Mouse (Mus musculus): Measurements from ENCODE around the gene Med6. TPM values are rescaled to one million over a fixed set of nuclear protein-coding genes. Genes with fewer than 3 reads are reported as not detected.
A peak's percentile ranks its signal among the peaks of the same experiment; 100 is the strongest.

Med6 gene
- total RNA-seq (2021) (10 to 100 TPM; 12.9 to 13.9 TPM), polyA plus RNA-seq (2012; rRNA removed) (6.8 and 9.5 TPM in 2 replicates)
- long read RNA-seq, transcript Med6-204 (8 exons, 1,059 nt): major isoform, 7 of 7 reads
- long read RNA-seq, partial matches to known transcripts: 0 of 7 reads
- long read RNA-seq, other reads (novel, unspliced or antisense): 0 of 7 reads

DNA sequence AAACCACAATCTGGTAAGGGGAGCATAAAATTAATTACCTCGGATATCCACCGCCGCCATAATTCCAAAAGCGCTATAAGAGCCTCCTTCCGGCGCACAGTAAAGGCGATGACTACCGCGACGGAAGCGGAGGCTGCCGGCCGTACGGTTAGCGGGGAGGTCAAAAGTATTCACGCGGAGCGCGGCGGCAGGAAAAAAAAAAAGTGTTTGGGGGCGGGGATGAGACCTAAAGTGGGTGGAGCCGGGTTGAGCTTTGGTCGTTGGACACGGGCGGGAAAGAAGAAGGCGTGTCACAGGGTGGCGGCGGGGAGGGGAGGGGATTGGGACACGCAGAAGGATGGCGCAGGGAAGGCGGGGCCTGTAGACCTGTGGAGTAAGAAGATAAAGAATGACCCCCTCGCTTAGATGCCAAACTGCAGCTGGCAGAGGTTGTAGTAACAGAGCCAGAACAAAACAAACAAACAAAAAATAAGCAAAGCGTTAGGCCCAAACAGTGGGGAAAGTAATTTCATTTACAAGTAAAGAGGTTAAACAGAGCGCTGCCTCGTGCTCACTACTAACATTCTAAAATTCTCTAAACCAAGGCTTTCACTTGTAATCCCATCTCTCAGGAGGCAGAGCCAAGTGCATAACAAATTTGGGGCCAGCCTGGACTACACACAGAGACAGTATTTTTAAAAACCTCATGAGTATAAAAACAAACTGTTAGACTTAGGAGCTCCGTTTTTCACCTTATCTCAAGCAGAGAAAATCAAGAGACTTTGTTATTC, at the start of gene Med6:
Gene Med6 (minus strand): TSS at position 107 of the 770 bp plus-strand sequence.
- intact Hi-C loops (cut with DNase I): loop anchor here (5.0 kb wide), 2 partner anchors 63 to 108 kb away; partner anchors contain the start of genes Cox16, Gm20498 and Synj2bp
- WGBS: 3% methylated on average over 36 of the region's 36 CpGs
- DNase-seq: peak; percentile 93
- TF ChIP-seq CTCF (IDR thresholded peaks at IDR 0.05) (peak; percentile 19; the same call in 1 of the 2 replicates), POLR2A (IDR thresholded peaks at IDR 0.05; ENCODE audit: insufficient read depth, low read depth, low read length) (0 out of 2 replicates have a peak, but pooled peaks have one; percentile 28), EP300 (IDR thresholded peaks at IDR 0.05; ENCODE audit: insufficient read depth, low read depth, low read length) (peak; percentile 60)
- Histone ChIP-seq H3K9ac (ENCODE audit: low read depth, low read length) (peak within 1 kb of the TSS; percentile 80), H3K4me3 (peak within 1 kb of the TSS; percentile 91), H3K27me3 (ENCODE audit: control insufficient read depth, insufficient read depth, low read length) (no peaks in the 10 kb centered on the region), H3K36me3 (ENCODE audit: control insufficient read depth, insufficient read depth, low read length) (peaks cover 3% of the 10 kb centered on the region), H3K27ac (peak within 1 kb of the TSS; percentile 51), H3K4me1 (ENCODE audit: control insufficient read depth, insufficient read depth, low read length) (peaks cover 3% of the 10 kb centered on the region; the same call in 1 of the 2 replicates), H3K79me2 (replicated peaks; ENCODE audit: control insufficient read depth, insufficient read depth, low read length) (no peaks in the 10 kb centered on the region)

DNA sequence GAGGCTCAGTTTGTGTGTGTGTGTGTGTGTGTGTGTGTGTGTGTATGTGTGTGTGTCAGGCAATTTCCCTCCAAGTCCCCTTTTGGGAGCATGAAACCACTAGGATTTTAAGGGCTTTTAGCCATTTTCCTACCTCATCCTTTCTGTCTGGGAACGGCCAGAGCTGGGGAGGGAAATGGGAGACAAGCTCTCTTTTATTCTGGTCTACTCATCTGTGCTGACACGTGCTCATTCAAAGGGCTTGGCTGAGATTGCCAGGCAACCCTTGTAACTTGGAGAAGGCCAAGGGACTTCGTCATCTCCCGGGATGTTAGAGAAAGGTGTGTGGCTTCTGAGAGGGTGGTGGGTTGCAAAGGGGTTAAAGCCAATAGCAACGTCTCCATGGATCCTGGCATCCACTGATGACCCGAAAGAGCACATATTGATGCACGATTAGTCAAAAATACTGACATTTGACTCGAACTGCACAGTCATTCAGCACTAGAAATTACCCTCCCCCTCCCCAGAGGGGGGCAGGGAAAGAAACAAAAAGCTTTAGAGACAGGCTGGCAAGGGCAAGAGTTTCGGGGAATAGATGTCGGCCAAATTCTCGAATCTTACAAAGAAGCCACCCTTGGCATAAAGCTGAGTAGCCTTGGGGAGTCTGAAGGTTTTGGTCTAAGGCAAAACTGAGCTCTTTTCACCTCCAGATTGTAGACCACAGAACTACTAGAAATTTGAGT, 47.7 kb upstream of the Med6 start:
- intact Hi-C loops (cut with DNase I): no loop called here
- no peak overlapping the region for H3K4me3 ChIP-seq
- 70% methylated on average over 11 of the region's 11 CpGs for WGBS

GRCm38 (mm10) chr12:81640656-81641055, 45.8 kb upstream of the Med6 start:
- no peaks in the 10 kb centered on the region for H3K36me3 ChIP-seq (ENCODE audit: control insufficient read depth, insufficient read depth, low read length)
- intact Hi-C loops (cut with DNase I): no loop called here
- H3K79me2 ChIP-seq (replicated peaks; ENCODE audit: control insufficient read depth, insufficient read depth, low read length): no peaks in the 10 kb centered on the region
- TF ChIP-seq POLR2A (IDR thresholded peaks at IDR 0.05; ENCODE audit: insufficient read depth, low read depth, low read length): no peak
- no peak for TF ChIP-seq CTCF (IDR thresholded peaks at IDR 0.05)
- TF ChIP-seq EP300 (IDR thresholded peaks at IDR 0.05; ENCODE audit: insufficient read depth, low read depth, low read length): no peak
- H3K27me3 ChIP-seq (ENCODE audit: control insufficient read depth, insufficient read depth, low read length): no peaks in the 10 kb centered on the region
- H3K4me3 ChIP-seq: no peak overlapping the region
- H3K4me1 ChIP-seq (ENCODE audit: control insufficient read depth, insufficient read depth, low read length): no peaks in the 10 kb centered on the region
- no peak overlapping the region for H3K27ac ChIP-seq
- WGBS: 48% methylated on average over 5 of the region's 5 CpGs
- no peak for DNase-seq
- no peak overlapping the region for H3K9ac ChIP-seq (ENCODE audit: low read depth, low read length)

More for the DNA sequence above, 47.7 kb upstream of the Med6 start:
- H3K9ac ChIP-seq (ENCODE audit: low read depth, low read length): no peak overlapping the region
- no peaks in the 10 kb centered on the region for H3K4me1 ChIP-seq (ENCODE audit: control insufficient read depth, insufficient read depth, low read length)
- H3K79me2 ChIP-seq (replicated peaks; ENCODE audit: control insufficient read depth, insufficient read depth, low read length): no peaks in the 10 kb centered on the region
- no peaks in the 10 kb centered on the region for H3K36me3 ChIP-seq (ENCODE audit: control insufficient read depth, insufficient read depth, low read length)
- H3K27me3 ChIP-seq (ENCODE audit: control insufficient read depth, insufficient read depth, low read length): no peaks in the 10 kb centered on the region
- TF ChIP-seq EP300 (IDR thresholded peaks at IDR 0.05; ENCODE audit: insufficient read depth, low read depth, low read length): no peak
- DNase-seq: no peak
- no peak overlapping the region for H3K27ac ChIP-seq

DNA sequence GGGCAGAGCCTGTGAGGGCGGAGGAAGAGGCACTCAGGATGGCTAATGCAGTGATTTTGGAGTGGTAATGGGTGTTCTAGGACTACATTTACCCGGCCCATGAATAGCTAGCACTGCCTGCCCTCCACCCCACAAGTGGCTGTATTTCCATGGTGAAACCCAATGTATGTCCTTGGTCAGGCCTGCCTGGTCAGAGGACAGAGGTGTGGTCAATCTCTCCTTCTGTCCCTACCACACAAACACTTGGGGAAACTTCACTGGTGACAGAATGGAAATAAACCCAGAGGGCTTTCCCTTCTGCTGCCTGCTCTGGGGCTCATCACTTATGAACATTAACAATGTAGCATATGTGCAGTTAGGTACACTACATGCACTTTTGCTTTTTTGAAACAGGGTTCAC, 38.4 kb upstream of the Med6 start:
- WGBS: 78% methylated on average over 2 of the region's 2 CpGs
- Histone ChIP-seq H3K79me2 (replicated peaks; ENCODE audit: control insufficient read depth, insufficient read depth, low read length) (no peaks in the 10 kb centered on the region), H3K27ac (no peak overlapping the region), H3K36me3 (ENCODE audit: control insufficient read depth, insufficient read depth, low read length) (no peaks in the 10 kb centered on the region), H3K27me3 (ENCODE audit: control insufficient read depth, insufficient read depth, low read length) (peaks cover 4% of the 10 kb centered on the region), H3K4me3 (no peak overlapping the region), H3K4me1 (ENCODE audit: control insufficient read depth, insufficient read depth, low read length) (no peaks in the 10 kb centered on the region), H3K9ac (ENCODE audit: low read depth, low read length) (no peak overlapping the region)
- TF ChIP-seq CTCF (IDR thresholded peaks at IDR 0.05): no peak
- no peak for TF ChIP-seq EP300 (IDR thresholded peaks at IDR 0.05; ENCODE audit: insufficient read depth, low read depth, low read length)
- no peak for TF ChIP-seq POLR2A (IDR thresholded peaks at IDR 0.05; ENCODE audit: insufficient read depth, low read depth, low read length)
- intact Hi-C loops (cut with DNase I): no loop called here
- no peak for DNase-seq

- intact Hi-C loops (cut with DNase I): no loop called here
- no peak overlapping the region for H3K27ac ChIP-seq
- DNase-seq: no peak
Observed at GRCm38 (mm10) chr12:81631661-81632401, 37.0 kb upstream of the Med6 start.

More at GRCm38 (mm10) chr12:81631661-81632401, 37.0 kb upstream of the Med6 start:
- no peaks in the 10 kb centered on the region for H3K4me1 ChIP-seq (ENCODE audit: control insufficient read depth, insufficient read depth, low read length)
- no peaks in the 10 kb centered on the region for H3K79me2 ChIP-seq (replicated peaks; ENCODE audit: control insufficient read depth, insufficient read depth, low read length)
- H3K4me3 ChIP-seq: peak overlapping the region; percentile 57
- no peak for TF ChIP-seq CTCF (IDR thresholded peaks at IDR 0.05)
- peak overlapping the region; percentile 54 for H3K9ac ChIP-seq (ENCODE audit: low read depth, low read length)
- H3K27me3 ChIP-seq (ENCODE audit: control insufficient read depth, insufficient read depth, low read length): peaks cover 4% of the 10 kb centered on the region
- H3K36me3 ChIP-seq (ENCODE audit: control insufficient read depth, insufficient read depth, low read length): no peaks in the 10 kb centered on the region
- WGBS: 4% methylated on average over 31 of the region's 31 CpGs
